Mouse (Mus musculus) thymus, adult 2 months (tissue): ENCODE results near the gene Ptn. TPM values are rescaled to one million over a fixed set of nuclear protein-coding genes. Genes with fewer than 3 reads are reported as not detected.

ENCODE experiments used
- DNase-seq: peaks from one replicate; pipeline ENCODE4 v3.0.0; 2021
- H3K27ac ChIP-seq: fragments of 200-500 bp; 2 replicates; pipeline ENCODE4 v1.5.1; 2012; ENCODE audit warnings: low read length, control low read depth; ENCODE audit not compliant: control insufficient read depth, insufficient read depth
- H3K27me3 ChIP-seq: fragments of 200-500 bp; 2 replicates; pipeline ENCODE4 v1.6.1; 2012; ENCODE audit warnings: mild to moderate bottlenecking, low read length, moderate library complexity, mixed read lengths; ENCODE audit not compliant: control insufficient read depth, insufficient read depth
- H3K36me3 ChIP-seq: fragments of 200-500 bp; 2 replicates; pipeline ENCODE4 v1.6.1; 2012; ENCODE audit warnings: mild to moderate bottlenecking, low read length, moderate library complexity; ENCODE audit not compliant: control insufficient read depth, insufficient read depth
- H3K4me1 ChIP-seq: fragments of 200-500 bp; replicated peaks from 2 replicates; pipeline ENCODE4 v1.6.1; 2012; ENCODE audit warnings: low read length; ENCODE audit not compliant: control insufficient read depth, insufficient read depth
- H3K4me3 ChIP-seq: fragments of 200-500 bp; 2 replicates; pipeline ENCODE4 v1.5.1; 2012; ENCODE audit warnings: mild to moderate bottlenecking, low read length, control low read depth, moderate library complexity; ENCODE audit not compliant: control insufficient read depth, insufficient read depth
- CTCF ChIP-seq: fragments of 200-500 bp; IDR thresholded peaks from 2 replicates; pipeline ENCODE4 v1.5.1; 2012; ENCODE audit warnings: mild to moderate bottlenecking, control low read depth, low read length, moderate library complexity, borderline replicate concordance; ENCODE audit not compliant: control insufficient read depth, poor library complexity, insufficient read depth; ENCODE audit errors: extremely low read depth
- POLR2A ChIP-seq: fragments of 200-500 bp; IDR thresholded peaks from 2 replicates; pipeline ENCODE4 v1.6.1; 2012; ENCODE audit warnings: mild to moderate bottlenecking, low read length, control low read depth, moderate library complexity; ENCODE audit not compliant: control insufficient read depth, poor library complexity, insufficient read depth; ENCODE audit errors: extremely low read depth
- WGBS: fragments of 180-500 bp; shearing (Covaris S2); methylation state at CpG from one replicate; pipeline ENCODE4 v1.1.7; 2018; 5-methylcytosine and 5-hydroxymethylcytosine counted together
- polyA plus RNA-seq: library from polyadenylated mRNA; depleted of rRNA; stranded (reverse); fragments of >200 nt; gene quantifications from 2 replicates; pipeline ENCODE4 v1.2.3, GENCODE M21; 2012

Gene Ptn
- polyA plus RNA-seq, 1 experiment = 2.9 TPM

DNA sequence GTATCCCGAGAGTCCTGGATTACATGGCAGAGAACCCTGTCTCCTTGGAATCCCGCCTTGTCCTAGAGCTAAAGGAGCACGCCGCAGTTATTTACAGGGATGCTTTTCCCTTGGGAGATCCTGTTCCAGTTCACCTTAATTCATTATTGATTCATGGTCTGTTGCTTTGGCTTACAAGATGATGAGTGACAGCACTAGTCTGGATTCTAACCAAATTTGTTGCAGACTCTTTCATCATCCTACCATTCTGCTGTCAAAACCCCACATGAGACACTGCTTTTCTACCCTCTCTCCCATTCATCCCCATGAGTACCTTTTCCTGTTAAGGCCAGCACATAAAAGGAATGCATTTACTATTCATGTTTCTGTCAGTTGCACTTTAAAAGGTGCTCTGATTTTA is 96.7 kb downstream of the Ptn start:
- no peaks in the 10 kb centered on the region for H3K36me3 ChIP-seq
- WGBS = 95% methylated on average over 4 of the region's 4 CpGs

GRCm38 (mm10) chr6:36695481-36695880 is 114.5 kb downstream of the Ptn start:
- WGBS = 70% methylated on average over 3 of the region's 3 CpGs
- no peaks in the 10 kb centered on the region for H3K4me1 ChIP-seq
- TF ChIP-seq CTCF (no peak), POLR2A (no peak)

More for the DNA sequence above, 96.7 kb downstream of the Ptn start:
- DNase-seq = no peak
- H3K4me1 ChIP-seq = no peaks in the 10 kb centered on the region
- TF ChIP-seq CTCF (no peak), POLR2A (no peak)
- no peak overlapping the region for H3K4me3 ChIP-seq
- no peaks in the 10 kb centered on the region for H3K27me3 ChIP-seq
- H3K27ac ChIP-seq = no peak overlapping the region

GRCm38 (mm10) chr6:36691497-36691896 is 118.5 kb downstream of the Ptn start:
- no peak for DNase-seq
- Histone ChIP-seq H3K4me3 (no peak overlapping the region), H3K27ac (no peak overlapping the region), H3K36me3 (no peaks in the 10 kb centered on the region), H3K4me1 (no peaks in the 10 kb centered on the region), H3K27me3 (no peaks in the 10 kb centered on the region)
- TF ChIP-seq CTCF = no peak
- no peak for TF ChIP-seq POLR2A
- WGBS = 43% methylated on average over 1 of the region's 1 CpGs

More at GRCm38 (mm10) chr6:36695481-36695880, 114.5 kb downstream of the Ptn start:
- H3K36me3 ChIP-seq = no peaks in the 10 kb centered on the region
- H3K4me3 ChIP-seq = no peak overlapping the region
- DNase-seq = no peak
- no peak overlapping the region for H3K27ac ChIP-seq
- no peaks in the 10 kb centered on the region for H3K27me3 ChIP-seq

DNA sequence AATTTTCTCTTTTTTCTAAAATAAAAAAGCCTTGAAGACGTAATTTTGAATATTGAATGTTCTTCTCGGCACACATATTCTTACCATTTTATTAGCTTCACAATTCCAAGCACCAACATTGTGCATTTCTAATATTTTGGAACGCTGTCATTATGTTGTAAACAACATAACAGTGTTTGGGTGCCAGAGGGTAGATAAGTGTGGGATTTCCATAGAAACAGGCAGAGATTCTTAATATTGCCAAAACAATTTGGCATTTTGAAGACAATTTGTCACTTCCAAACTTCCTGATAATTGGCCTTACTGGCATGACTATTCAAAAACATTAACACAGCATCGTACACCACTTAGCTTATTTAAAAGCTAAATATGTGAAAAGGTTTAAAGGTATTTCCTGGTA is 119.1 kb downstream of the Ptn start:
- Histone ChIP-seq H3K36me3 (no peaks in the 10 kb centered on the region), H3K4me1 (no peaks in the 10 kb centered on the region), H3K27ac (no peak overlapping the region), H3K4me3 (no peak overlapping the region), H3K27me3 (no peaks in the 10 kb centered on the region)
- no peak for TF ChIP-seq POLR2A
- no peak for TF ChIP-seq CTCF
- 95% methylated on average over 4 of the region's 4 CpGs for WGBS
- DNase-seq = no peak

DNA sequence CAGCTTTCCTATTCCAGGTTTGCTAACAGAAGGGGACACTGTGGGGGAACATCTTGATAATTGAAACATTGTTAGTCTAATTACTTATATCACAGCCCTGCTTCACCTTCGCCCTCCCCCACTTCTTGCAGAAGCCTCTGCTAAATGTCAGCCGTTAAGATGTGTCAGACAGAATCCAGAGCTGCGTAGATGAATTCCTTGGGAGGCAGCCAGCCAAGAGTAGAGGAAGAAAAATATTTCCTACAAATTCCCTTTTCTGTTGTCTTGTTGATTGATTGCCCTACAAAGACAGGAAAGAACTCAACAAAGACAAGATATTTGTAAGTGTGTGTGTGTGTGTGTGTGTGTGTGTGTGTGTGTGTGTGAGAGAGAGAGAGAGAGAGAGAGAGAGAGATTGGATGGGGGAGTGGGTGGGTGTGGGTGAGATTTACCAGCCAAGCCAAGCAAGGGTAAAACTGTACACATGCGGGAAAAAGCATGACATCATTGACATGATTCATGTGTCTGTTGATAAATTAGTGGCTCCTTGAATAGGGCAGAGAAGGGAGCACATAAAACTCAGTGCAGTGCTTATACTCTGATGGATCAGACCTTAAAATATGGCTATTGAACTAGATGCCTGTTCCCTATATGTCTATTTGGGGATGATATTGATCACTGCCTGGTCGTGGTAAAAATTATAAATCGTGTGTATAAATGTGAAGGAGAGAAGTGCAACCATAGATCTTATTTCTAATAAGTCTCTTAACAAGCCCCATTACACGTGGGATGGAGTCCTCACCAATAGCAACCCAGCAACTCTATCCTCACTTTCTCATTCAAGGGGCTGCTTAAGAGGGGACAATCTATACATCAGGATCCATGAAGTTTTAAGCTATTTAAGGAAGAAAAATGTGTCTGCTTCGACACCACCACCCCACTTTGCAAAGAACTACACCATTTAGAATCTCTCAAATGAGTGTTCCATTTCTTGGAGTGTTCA is 133.0 kb downstream of the Ptn start:
- no peaks in the 10 kb centered on the region for H3K4me1 ChIP-seq
- H3K27me3 ChIP-seq = no peaks in the 10 kb centered on the region
- TF ChIP-seq CTCF = no peak
- TF ChIP-seq POLR2A = no peak
- H3K27ac ChIP-seq = no peak overlapping the region
- no peaks in the 10 kb centered on the region for H3K36me3 ChIP-seq
- no peak for DNase-seq
- no peak overlapping the region for H3K4me3 ChIP-seq
- 79% methylated on average over 8 of the region's 8 CpGs for WGBS

DNA sequence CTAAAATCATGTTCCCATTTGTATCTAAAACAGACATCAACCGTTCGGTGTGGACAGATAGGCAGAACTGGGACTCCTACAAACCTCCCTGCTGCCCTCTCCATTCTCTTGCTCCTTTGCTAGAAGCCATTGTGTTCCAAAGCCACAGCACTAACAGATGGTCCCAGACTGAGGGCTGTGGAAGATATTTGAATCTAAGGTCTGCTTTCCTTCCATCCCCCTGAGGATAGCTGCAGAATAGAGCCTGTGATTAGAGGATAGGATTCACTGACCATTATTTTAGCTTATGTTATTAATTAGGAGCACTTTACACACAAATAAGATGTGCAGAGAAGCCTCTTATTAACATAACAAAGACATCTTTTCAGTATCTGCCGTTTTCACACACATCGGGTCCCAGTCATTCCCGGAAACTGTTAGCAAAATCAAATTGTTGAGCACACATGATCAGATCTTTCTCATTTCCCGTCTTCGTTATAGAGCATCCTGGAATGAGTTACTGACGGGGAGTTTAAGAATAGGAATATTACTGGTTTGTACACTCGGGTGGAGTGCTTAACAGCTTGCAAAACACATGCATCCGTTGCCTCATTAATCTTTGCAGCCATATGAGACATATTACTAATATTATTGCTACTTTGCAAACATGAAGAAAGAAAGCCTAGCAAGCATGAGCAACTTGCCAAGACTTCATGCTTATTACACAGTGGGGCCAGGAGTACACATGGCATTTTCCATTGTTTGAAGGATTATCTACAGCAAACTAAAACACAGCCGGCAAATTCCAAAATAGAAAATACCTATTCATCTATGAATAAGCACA is 137.4 kb downstream of the Ptn start:
- TF ChIP-seq POLR2A = no peak
- TF ChIP-seq CTCF = no peak
- Histone ChIP-seq H3K4me1 (no peaks in the 10 kb centered on the region), H3K4me3 (no peak overlapping the region), H3K36me3 (no peaks in the 10 kb centered on the region), H3K27ac (no peak overlapping the region), H3K27me3 (no peaks in the 10 kb centered on the region)
- 95% methylated on average over 11 of the region's 11 CpGs for WGBS
- DNase-seq = no peak
